ENCODE assay signal across 8 mouse cellular contexts in genomic region chr10:84480667-84481326, GRCm38 (mm10). TPM values are rescaled to one million over a fixed set of nuclear protein-coding genes. Genes with fewer than 3 reads are reported as not detected.
DNase-seq lines count a peak whose midpoint lies in the region; ATAC-seq lines count a peak whose summit lies in the region.

No protein-coding gene starts in this region.

- H3K27ac ChIP-seq in intestine, embryonic 16.5 days (ENCODE audit: low read length), result no peak overlapping the region

- no peak overlapping the region for H3K4me2 ChIP-seq in intestine, embryonic 16.5 days (ENCODE audit: low read depth, low read length)

- H3K9ac ChIP-seq in intestine, embryonic 16.5 days (ENCODE audit: low read depth, low read length), result no peak overlapping the region

- H3K9me3 ChIP-seq in intestine, embryonic 16.5 days (ENCODE audit: control insufficient read depth, low read length), result no peaks in the 10 kb centered on the region

- H3K27me3 ChIP-seq in intestine, embryonic 16.5 days (replicated peaks; ENCODE audit: control insufficient read depth, insufficient read depth, low read length), result no peaks in the 10 kb centered on the region

- 60% methylated on average over 8 of the region's 8 CpGs for WGBS in intestine, embryonic 16.5 days

- H3K4me3 ChIP-seq in intestine, embryonic 16.5 days (ENCODE audit: low read length), result no peak overlapping the region

- no peaks in the 10 kb centered on the region for H3K36me3 ChIP-seq in intestine, embryonic 16.5 days (ENCODE audit: control insufficient read depth, insufficient read depth, low read length)

- H3K4me1 ChIP-seq in intestine, embryonic 16.5 days (ENCODE audit: control insufficient read depth, insufficient read depth, low read length), result peaks cover 15% of the 10 kb centered on the region

- no peak for ATAC-seq in intestine, embryonic 16.5 days

- DNase-seq in cerebellum, adult 11-12 months, result peak; percentile 18
- DNase-seq in cerebellum, adult 8-10 months, result no peak
- peak; percentile 61 for DNase-seq in adrenal gland, postnatal 14 days
- peak; percentile 64 to 77 for DNase-seq in heart, adult 18-20 months
- DNase-seq in lung, adult 18-20 months, result peak; percentile 44 to 50
- no peak for DNase-seq in thymus, postnatal 25 days
- DNase-seq in spleen, postnatal 14 days (ENCODE audit: low spot score in 2 of 2), result no peak

RNA-seq across cellular contexts. Expression of gene Nuak1, which starts 40.4 kb away (rescaled TPM):
- 7.0 and 9.5 TPM in 2 replicates for total RNA-seq in adrenal gland, postnatal 14 days (2021)
- 10 to 100 TPM; 27.9 to 32.2 TPM for total RNA-seq in heart, adult 18-20 months (2021)
- polyA plus RNA-seq in intestine, embryonic 16.5 days (2015; fragmentation: Nextera tagmentation; extraction: Ambion mirVana), result 0.59 and 0.66 TPM in 2 replicates

RNA-seq across cellular contexts. Expression of gene Ckap4, which starts 53.1 kb away (rescaled TPM):
- total RNA-seq in adrenal gland, postnatal 14 days (2021), result 57.7 and 61.3 TPM in 2 replicates
- 10 to 100 TPM; 26.0 to 30.6 TPM for total RNA-seq in heart, adult 18-20 months (2021)
- polyA plus RNA-seq in intestine, embryonic 16.5 days (2015; fragmentation: Nextera tagmentation; extraction: Ambion mirVana), result 14.4 and 19.9 TPM in 2 replicates

Comparison
In these comparisons a context has a peak if more than half of its experiments do, and no peak if none do; other contexts are left out.
1. DNase-seq: peak in cerebellum, adult 11-12 months (single experiment), adrenal gland, postnatal 14 days (single experiment), heart, adult 18-20 months (2 of 2) and lung, adult 18-20 months (2 of 2); none in cerebellum, adult 8-10 months (single experiment), thymus, postnatal 25 days (single experiment) and spleen, postnatal 14 days (0 of 2).